ENCODE assay signal across 29 mouse cellular contexts in the genomic region with DNA sequence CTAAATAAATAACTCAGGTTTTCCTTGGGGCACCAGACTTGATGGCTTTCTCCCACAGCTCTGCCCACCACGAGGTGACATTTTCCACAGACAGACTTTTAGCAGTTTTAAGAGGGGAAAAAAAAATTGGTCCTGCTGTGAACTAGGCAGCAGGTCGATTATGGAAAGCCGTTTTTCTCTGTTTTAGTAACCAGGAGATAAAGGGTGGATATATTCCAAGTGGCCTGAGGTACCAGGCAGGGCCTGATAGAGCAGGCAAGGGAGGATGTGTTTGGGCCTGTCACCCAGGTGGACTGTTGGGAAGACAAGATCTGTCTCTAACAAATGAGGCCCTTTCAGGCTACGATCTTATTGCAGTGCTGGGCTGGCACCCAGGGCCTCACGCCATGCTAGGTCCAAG. TPM values are rescaled to one million over a fixed set of nuclear protein-coding genes. Genes with fewer than 3 reads are reported as not detected.
DNase-seq lines count a peak whose midpoint lies in the region; ATAC-seq and TF ChIP-seq lines count a peak whose summit lies in the region.
"Had no signal": no experiment of that assay in that cellular context is flagged by ENCODE, and none has a peak within 500 bp of the region (broad histone marks: within the 10 kb centered on the region; RNA-seq: fewer than 3 reads in every experiment).

No protein-coding gene starts in this region.

- TF ChIP-seq POLR2A in bone marrow, adult 2 months (IDR thresholded peaks at IDR 0.05; ENCODE audit: borderline replicate concordance, control insufficient read depth, low read depth, low read length), result no peak

- TF ChIP-seq CTCF in G1E (IDR thresholded peaks at IDR 0.05; ENCODE audit: low read depth, low read length), result no peak
- TF ChIP-seq CTCF in bone marrow, adult 2 months (IDR thresholded peaks at IDR 0.05; ENCODE audit: control insufficient read depth, insufficient read depth, low read length), result no peak
- no peak for TF ChIP-seq CTCF in liver, postnatal 0 days (IDR thresholded peaks at IDR 0.05; ENCODE audit: low read depth)

- H3K4me1 ChIP-seq in G1E (ENCODE audit: insufficient read depth, low read depth, low read length), result peaks cover 59% of the 10 kb centered on the region
- peaks cover 5% of the 10 kb centered on the region for H3K4me1 ChIP-seq in bone marrow, adult 2 months (ENCODE audit: control insufficient read depth, insufficient read depth, low read length)
- H3K4me1 ChIP-seq in liver, embryonic 11.5 days (replicated peaks; ENCODE audit: control insufficient read depth, insufficient read depth, low read length), result peaks cover 10% of the 10 kb centered on the region
- H3K4me1 ChIP-seq in liver, postnatal 0 days (ENCODE audit: insufficient read depth), result peaks cover 10% of the 10 kb centered on the region
- H3K4me1 ChIP-seq: stomach, embryonic 15.5 days had no signal

- 57% methylated on average over 5 of the region's 5 CpGs for WGBS in bone marrow, adult 2 months
- WGBS in liver, embryonic 11.5 days, result 52% methylated on average over 5 of the region's 5 CpGs
- WGBS in liver, postnatal 0 days (ENCODE audit: insufficient replicate concordance), result 46% methylated on average over 5 of the region's 5 CpGs

- H3K27me3 ChIP-seq in G1E (ENCODE audit: insufficient read depth, low read length), result no peaks in the 10 kb centered on the region
- no peaks in the 10 kb centered on the region for H3K27me3 ChIP-seq in liver, embryonic 11.5 days (replicated peaks; ENCODE audit: control insufficient read depth, insufficient read depth, low read length)
- no peaks in the 10 kb centered on the region for H3K27me3 ChIP-seq in liver, postnatal 0 days (ENCODE audit: insufficient read depth, low read length)
- H3K27me3 ChIP-seq: forebrain, embryonic 15.5 days; limb, embryonic 12.5 days; neural tube, embryonic 15.5 days; stomach, embryonic 15.5 days had no signal

- peak overlapping the region; percentile 19; the same call in 1 of the 2 replicates for H3K4me3 ChIP-seq in G1E (ENCODE audit: low read depth, low read length)
- H3K4me3 ChIP-seq in bone marrow, adult 2 months (replicated peaks; ENCODE audit: control insufficient read depth, low read depth, low read length), result no peak overlapping the region
- no peak overlapping the region for H3K4me3 ChIP-seq in liver, embryonic 11.5 days (ENCODE audit: low read depth, low read length)
- H3K4me3 ChIP-seq in liver, postnatal 0 days (ENCODE audit: low read depth, low read length), result no peak overlapping the region
- H3K4me3 ChIP-seq: forebrain, embryonic 15.5 days; heart, embryonic 10.5 days; limb, embryonic 12.5 days; megakaryocyte, embryonic 14.5 days; neural tube, embryonic 15.5 days; stomach, embryonic 15.5 days had no signal

- no peak for ATAC-seq in G1E (ENCODE audit: extremely low read depth, insufficient number of reproducible peaks, low FRiP score, poor library complexity, severe bottlenecking)
- peak; percentile 45; the same call in 1 of the 2 replicates for ATAC-seq in liver, embryonic 11.5 days (replicated peaks; ENCODE audit: low FRiP score)
- ATAC-seq in liver, postnatal 0 days, result no peak
- ATAC-seq: activated CD4-positive, CD25-positive, alpha-beta regulatory T cell, adult 4 months; forebrain, embryonic 15.5 days; inflammation-experienced regulatory T-cells, adult 6 months had no signal

- H3K9ac ChIP-seq in liver, embryonic 11.5 days (ENCODE audit: low read depth, low read length), result no peak overlapping the region; the same call in 1 of the 2 replicates
- no peak overlapping the region for H3K9ac ChIP-seq in liver, postnatal 0 days (replicated peaks)
- H3K9ac ChIP-seq: forebrain, embryonic 15.5 days; hindbrain, embryonic 14.5 days; limb, embryonic 12.5 days; lung, embryonic 14.5 days; neural tube, embryonic 15.5 days; stomach, embryonic 15.5 days had no signal

- H3K4me2 ChIP-seq in liver, embryonic 11.5 days, result no peak overlapping the region
- 0 out of 2 replicates have a peak overlapping the region, but pooled peaks have one; percentile 42 for H3K4me2 ChIP-seq in liver, postnatal 0 days (ENCODE audit: low read depth, low read length)
- H3K4me2 ChIP-seq: forebrain, embryonic 15.5 days; hindbrain, embryonic 14.5 days; limb, embryonic 12.5 days; lung, embryonic 14.5 days; neural tube, embryonic 15.5 days; stomach, embryonic 15.5 days had no signal

- H3K27ac ChIP-seq in bone marrow, adult 2 months (ENCODE audit: control insufficient read depth, insufficient read depth, low read depth, low read length, poor library complexity), result peak overlapping the region; percentile 65
- peak overlapping the region; percentile 92 for H3K27ac ChIP-seq in liver, embryonic 11.5 days (ENCODE audit: low read depth, low read length)
- peak overlapping the region; percentile 80 for H3K27ac ChIP-seq in liver, postnatal 0 days (ENCODE audit: low read depth)
- H3K27ac ChIP-seq: forebrain, embryonic 15.5 days; heart, embryonic 10.5 days; hindbrain, embryonic 14.5 days; limb, embryonic 12.5 days; neural tube, embryonic 15.5 days; stomach, embryonic 15.5 days had no signal

- H3K36me3 ChIP-seq in G1E (replicated peaks), result no peaks in the 10 kb centered on the region
- H3K36me3 ChIP-seq in liver, embryonic 11.5 days (ENCODE audit: control insufficient read depth, insufficient read depth, low read length), result no peaks in the 10 kb centered on the region
- H3K36me3 ChIP-seq in liver, postnatal 0 days (replicated peaks; ENCODE audit: insufficient read depth, low read length), result no peaks in the 10 kb centered on the region
- H3K36me3 ChIP-seq: forebrain, embryonic 15.5 days; heart, embryonic 10.5 days; limb, embryonic 12.5 days; neural tube, embryonic 15.5 days; stomach, embryonic 15.5 days had no signal

- H3K9me3 ChIP-seq in G1E (replicated peaks), result no peaks in the 10 kb centered on the region
- no peaks in the 10 kb centered on the region for H3K9me3 ChIP-seq in liver, embryonic 11.5 days (ENCODE audit: control insufficient read depth, low read length)
- no peaks in the 10 kb centered on the region for H3K9me3 ChIP-seq in liver, postnatal 0 days (ENCODE audit: low read length)
- H3K9me3 ChIP-seq: forebrain, embryonic 15.5 days; heart, embryonic 10.5 days; limb, embryonic 12.5 days; neural tube, embryonic 15.5 days; stomach, embryonic 15.5 days had no signal

- DNase-seq in G1E (ENCODE audit: low spot score), result no peak
- no peak for DNase-seq in liver, embryonic 11.5 days (ENCODE audit: low spot score)
- no peak for DNase-seq in liver, postnatal 0 days
- DNase-seq in layer of hippocampus, postnatal 36 days, result no peak
- DNase-seq in adrenal gland, postnatal 14 days, result no peak
- DNase-seq in urinary bladder, adult 18-20 months (ENCODE audit: low spot score in 2 of 2), result no peak
- DNase-seq: adrenal gland, adult 8-10 months; B cell, adult 2 months; cerebellum, adult 9-11 months; heart, postnatal 4 days; kidney, adult 18-20 months; kidney, postnatal 10 days; lung, embryonic 14.5 days; right cerebral cortex, adult 18-20 months; thymus, postnatal 25 days had no signal

- TF ChIP-seq EP300 in liver, postnatal 0 days (IDR thresholded peaks at IDR 0.05; ENCODE audit: low read depth), result peak; percentile 64

RNA-seq across cellular contexts. Expression of gene Prpsap1, which starts 11.6 kb away (rescaled TPM):
- total RNA-seq in G1E (2014; fragmentation: Nextera tagmentation), result 53.7 and 56.6 TPM in 2 replicates
- total RNA-seq in G1E (2017), result 33.3 and 42.2 TPM in 2 replicates
- polyA plus RNA-seq in G1E (2012), result 53.9 and 69.4 TPM in 2 replicates
- polyA plus RNA-seq in bone marrow, adult 2 months (2011; ENCODE audit: insufficient read depth, insufficient read length, low replicate concordance, missing spikeins), result 20.1 and 41.9 TPM in 2 replicates
- polyA plus RNA-seq in liver, embryonic 11.5 days (2014; fragmentation: Nextera tagmentation; extraction: Ambion mirVana), result 133 and 135 TPM in 2 replicates
- polyA plus RNA-seq in liver, postnatal 0 days (2015; fragmentation: Nextera tagmentation; extraction: Ambion mirVana), result 64.4 and 67.4 TPM in 2 replicates
- total RNA-seq in layer of hippocampus, postnatal 36 days (2021), result 10 to 100 TPM; 93.0 to 93.3 TPM
- total RNA-seq in adrenal gland, postnatal 14 days (2021), result 81.1 and 81.8 TPM in 2 replicates

RNA-seq across cellular contexts. Expression of gene Sphk1, which starts 25.2 kb away (rescaled TPM):
- 1.5 and 2.3 TPM in 2 replicates for total RNA-seq in G1E (2014; fragmentation: Nextera tagmentation)
- total RNA-seq in G1E (2017), result 22.1 and 30.6 TPM in 2 replicates
- 16.7 and 17.1 TPM in 2 replicates for polyA plus RNA-seq in G1E (2012)
- polyA plus RNA-seq in bone marrow, adult 2 months (2011; ENCODE audit: insufficient read depth, insufficient read length, low replicate concordance, missing spikeins), result 31.3 and 31.7 TPM in 2 replicates
- polyA plus RNA-seq in liver, embryonic 11.5 days (2014; fragmentation: Nextera tagmentation; extraction: Ambion mirVana), result 39.0 and 44.1 TPM in 2 replicates
- polyA plus RNA-seq in liver, postnatal 0 days (2015; fragmentation: Nextera tagmentation; extraction: Ambion mirVana), result 15.5 and 17.4 TPM in 2 replicates
- 1 to 10 TPM; 1.3 to 2.4 TPM for total RNA-seq in layer of hippocampus, postnatal 36 days (2021)
- total RNA-seq in adrenal gland, postnatal 14 days (2021), result 2.3 and 3.5 TPM in 2 replicates
- polyA plus RNA-seq: activated CD4-positive, CD25-positive, alpha-beta regulatory T cell, adult 4 months; inflammation-experienced regulatory T-cells, adult 6 months had no signal

RNA-seq across cellular contexts. Expression of gene Qrich2, which starts 39.5 kb away (rescaled TPM):
- total RNA-seq in G1E (2014; fragmentation: Nextera tagmentation), result not detected in 2 replicates
- 0.05 and 0.06 TPM in 2 replicates for total RNA-seq in G1E (2017)
- 0.07 and 0.16 TPM in 2 replicates for polyA plus RNA-seq in G1E (2012)
- polyA plus RNA-seq in bone marrow, adult 2 months (2011; ENCODE audit: insufficient read depth, insufficient read length, low replicate concordance, missing spikeins), result not detected in 2 replicates
- polyA plus RNA-seq in liver, embryonic 11.5 days (2014; fragmentation: Nextera tagmentation; extraction: Ambion mirVana), result 0.16 TPM in 1 of 2 replicates, not detected in the other
- 0.06 TPM in 1 of 2 replicates, not detected in the other for polyA plus RNA-seq in liver, postnatal 0 days (2015; fragmentation: Nextera tagmentation; extraction: Ambion mirVana)
- not detected for total RNA-seq in layer of hippocampus, postnatal 36 days (2021)
- not detected in 2 replicates for total RNA-seq in adrenal gland, postnatal 14 days (2021)
- total RNA-seq: gastrocnemius, adult 8-10 months; layer of hippocampus, adult 18-20 months; layer of hippocampus, postnatal 25 days had no signal
- polyA plus RNA-seq: activated CD4-positive, CD25-positive, alpha-beta regulatory T cell, adult 4 months; embryonic facial prominence, embryonic 11.5 days; forebrain, embryonic 15.5 days; hindbrain, embryonic 14.5 days; inflammation-experienced regulatory T-cells, adult 6 months; neural tube, embryonic 15.5 days had no signal
